Mouse (Mus musculus) liver, adult 2 months (tissue): ENCODE measurements around the gene Rpl38.

Experiments
- CTCF ChIP-seq: fragments of 200-500 bp; IDR thresholded peaks from 2 replicates; pipeline ENCODE4 v1.5.1; 2011; ENCODE audit warnings: low read depth, low read length, control low read depth
- POLR2A ChIP-seq: fragments of 200-500 bp; IDR thresholded peaks from 2 replicates; pipeline ENCODE4 v1.6.1; 2011; ENCODE audit warnings: low read length, control low read depth; ENCODE audit not compliant: insufficient read depth; ENCODE audit errors: extremely low read depth

GRCm38 (mm10) chr11:114667236-114667931 lies 940 bp upstream of the Rpl38 start:
- TF ChIP-seq POLR2A (no peak), CTCF (no peak)
